Mouse (Mus musculus): ENCODE results near the gene Plin2.
A peak's percentile ranks its signal among the peaks of the same experiment; 100 is the strongest.

Plin2 gene

DNA sequence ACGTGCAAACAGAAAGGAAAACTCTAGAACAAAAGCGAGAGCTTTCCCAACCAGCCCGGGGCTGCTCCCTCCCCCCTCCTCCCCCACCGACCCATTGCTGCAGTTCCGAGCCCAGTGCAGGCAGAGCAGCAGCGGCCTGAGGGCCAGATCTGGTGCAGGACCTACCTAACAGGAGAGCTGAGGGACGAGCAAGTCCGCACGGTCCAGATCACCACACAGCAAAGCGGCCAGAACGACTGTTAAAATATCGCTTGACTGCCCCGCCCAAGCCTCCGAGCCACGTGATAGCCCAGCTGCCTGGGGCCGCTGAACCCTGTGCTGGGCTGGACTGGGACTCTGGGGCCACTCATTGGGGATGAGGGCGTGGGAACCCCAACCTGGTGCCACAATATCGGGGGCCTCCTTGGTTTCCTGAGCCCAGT is at the start of gene Plin2:
TSS of gene Plin2 (minus strand) at position 281 of the 422 bp plus-strand sequence.
- DNase-seq, result peak; percentile 28

DNA sequence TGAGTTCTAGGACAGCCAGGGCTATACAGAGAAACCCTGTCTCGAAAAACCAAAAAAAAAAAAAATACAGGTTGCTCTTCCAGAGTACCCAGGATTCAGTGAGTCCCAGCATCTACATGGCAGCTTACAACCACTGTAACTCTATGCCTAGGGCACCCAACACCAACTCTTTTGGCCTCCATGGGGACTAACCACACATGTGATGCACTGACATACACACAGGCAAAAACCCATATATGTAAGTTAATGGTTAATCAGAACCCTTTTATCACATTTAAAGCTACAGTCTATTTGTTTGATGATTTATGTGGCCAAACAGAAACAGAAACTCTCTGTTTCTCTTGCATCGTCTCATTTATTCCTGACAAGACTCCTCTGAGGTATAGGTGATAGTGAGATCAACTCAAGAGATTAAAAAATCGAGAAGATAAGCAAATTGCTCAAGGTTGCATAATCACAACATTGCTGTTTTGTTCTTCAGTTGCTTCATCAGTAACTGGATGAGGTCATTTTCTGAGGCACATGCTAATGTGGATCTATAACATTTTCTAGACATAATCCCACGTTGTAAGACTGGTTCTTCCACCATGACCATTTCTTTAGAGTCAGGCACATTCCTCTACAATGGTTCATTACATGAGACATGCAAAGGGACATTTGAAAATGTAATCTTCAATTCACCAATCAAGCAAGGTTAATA is 49.2 kb upstream of the Plin2 start:
- DNase-seq, result no peak

DNA sequence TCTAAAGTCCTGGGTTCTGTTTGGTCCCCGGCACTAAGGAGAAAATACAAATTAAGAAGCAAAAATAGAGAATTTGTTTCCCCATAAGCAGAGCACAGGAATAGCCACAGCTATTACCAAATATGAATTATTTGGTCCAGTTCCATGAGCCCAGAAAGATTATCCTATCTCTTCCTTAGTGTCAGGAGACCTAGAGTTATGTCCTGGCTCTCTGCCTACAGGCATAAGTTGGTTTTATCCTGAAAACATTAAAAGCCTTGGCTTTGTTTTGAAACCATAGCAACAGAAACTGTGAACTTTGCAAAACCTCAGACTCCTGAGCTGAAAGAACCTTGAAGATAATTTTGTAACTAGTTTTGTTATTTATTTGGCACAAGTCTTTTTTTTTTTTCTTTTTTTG is 47.3 kb upstream of the Plin2 start:
- no peak for DNase-seq

DNA sequence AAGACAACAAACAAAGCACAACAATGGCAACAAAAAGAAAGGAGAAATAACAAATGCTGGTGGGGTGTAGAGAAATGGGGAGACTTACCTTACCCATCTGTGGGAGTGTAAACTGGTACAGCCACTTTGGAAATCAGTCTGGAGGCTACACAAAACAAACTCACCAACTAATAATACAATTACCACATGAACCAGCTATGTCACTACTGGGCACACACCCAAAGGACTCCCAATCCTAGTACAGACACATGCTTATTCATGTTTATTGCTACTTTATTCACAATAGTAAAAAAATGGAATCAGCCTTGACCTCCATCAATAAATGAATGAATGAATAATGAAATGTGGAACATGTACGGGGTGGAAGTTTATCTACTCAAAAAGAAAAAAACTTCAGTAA is 45.5 kb upstream of the Plin2 start:
- no peak for DNase-seq

DNA sequence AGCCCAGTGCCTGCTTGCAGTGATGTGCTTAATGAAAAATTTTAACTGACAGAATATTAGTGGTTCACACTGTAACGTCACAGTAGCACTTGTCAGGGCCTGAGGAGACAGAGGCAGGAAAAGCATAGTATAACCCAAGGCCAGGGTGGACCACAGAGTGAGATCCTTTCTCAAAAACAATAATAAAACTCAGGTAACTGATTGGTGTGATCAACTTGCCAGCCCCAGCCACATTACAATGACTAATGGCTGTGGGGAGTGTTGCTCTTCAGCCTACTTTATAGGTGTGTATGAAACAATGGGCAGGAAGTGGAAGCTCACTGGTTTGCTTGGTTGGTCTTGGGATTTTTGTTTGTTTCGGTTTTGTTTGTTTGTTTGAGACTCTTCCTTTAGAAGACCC is 43.7 kb upstream of the Plin2 start:
- DNase-seq, result no peak

DNA sequence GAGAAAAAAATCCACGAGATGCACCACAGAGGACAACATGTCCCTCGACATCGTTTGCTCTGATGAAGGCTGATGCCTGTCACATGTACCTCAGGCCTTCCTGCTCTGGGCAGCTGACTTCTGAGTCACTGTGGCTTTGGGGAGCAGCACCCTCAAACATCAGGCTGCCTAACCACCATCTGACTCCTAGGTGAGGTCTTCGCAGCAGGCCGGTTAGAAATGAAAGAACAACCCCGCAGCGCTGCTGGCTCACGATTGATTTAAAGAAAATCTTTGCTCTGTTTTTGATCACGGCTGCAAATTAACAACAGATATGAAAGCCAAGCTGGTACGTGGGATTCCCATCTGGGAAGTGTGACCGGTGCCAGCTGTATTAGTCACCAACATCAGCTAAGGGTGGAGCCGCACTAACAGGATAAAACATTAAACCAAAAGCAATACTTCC is 42.9 kb upstream of the Plin2 start:
- DNase-seq, result peak; percentile 71

DNA sequence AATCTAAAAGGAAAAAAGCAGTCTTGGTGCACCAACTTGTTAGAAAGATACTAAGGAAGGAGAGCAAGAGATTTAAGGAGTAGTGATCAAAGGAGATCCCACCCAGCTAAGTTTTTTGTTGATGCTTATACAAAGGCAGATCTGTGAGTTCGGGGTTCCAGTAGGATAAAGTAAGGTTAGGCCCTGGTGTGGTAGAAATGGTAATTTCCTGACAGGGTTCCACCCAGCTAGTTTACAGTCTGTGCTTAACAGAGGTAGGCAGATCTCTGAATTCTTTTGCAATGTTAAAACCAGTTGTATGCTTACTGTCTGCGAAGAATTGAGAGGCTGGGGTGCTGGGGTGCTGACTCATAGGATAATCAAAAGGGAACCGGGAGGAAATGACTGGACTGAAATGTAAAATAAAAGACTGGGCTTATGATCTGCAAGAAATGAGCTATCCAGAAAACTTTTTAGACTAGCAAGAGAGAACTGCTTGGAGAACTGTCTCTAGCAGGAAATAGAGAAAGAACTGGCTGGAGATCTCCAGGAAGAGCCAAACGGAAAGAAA is 40.9 kb upstream of the Plin2 start:
- no peak for DNase-seq

DNA sequence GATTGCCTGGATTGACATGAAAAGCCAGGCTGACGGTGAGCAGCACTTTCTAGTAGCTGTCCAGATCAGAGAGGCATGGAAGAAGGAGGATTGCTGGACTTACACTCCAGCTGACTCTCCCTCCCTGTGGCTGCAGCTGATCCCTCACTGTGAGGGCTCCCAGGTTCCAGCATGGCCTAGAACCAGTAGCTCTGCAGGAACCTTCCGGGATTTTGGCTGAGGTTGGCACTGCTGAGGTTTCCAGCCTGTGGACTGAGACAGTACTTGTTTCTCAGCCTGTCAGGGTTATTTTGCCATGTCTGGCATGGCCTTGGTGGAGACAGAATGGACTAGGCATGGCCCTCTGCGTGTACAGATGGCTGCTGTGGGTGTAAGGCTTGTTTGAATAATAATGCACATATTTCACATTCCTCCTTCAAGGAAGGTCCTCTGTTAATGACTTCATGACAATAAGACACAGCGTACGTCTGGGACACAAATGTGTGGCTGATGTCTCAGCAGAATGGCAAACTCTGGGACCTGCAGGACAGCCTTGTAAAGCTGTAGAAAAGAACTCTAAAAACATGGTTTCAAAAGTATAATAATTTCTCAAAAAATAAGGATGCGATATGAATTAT is 40.3 kb upstream of the Plin2 start:
- DNase-seq, result no peak

DNA sequence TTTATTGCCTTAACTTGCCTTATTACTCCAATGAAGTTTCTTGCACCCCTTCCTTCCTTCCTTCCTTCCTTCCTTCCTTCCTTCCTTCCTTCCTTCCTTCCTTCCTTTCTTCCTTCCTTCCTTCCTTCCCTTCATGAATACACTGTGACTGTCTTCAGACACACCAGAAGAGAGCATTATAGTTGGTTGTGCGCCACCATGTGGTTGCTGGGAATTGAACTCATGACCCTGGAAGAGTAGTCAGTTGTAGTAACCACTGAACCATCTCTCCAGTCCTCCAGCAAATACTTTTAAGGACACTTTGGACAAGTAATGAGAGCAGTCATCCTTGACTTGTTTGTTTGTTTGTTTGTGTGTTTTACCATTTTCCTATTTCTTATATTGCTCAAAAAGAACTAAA is 38.9 kb upstream of the Plin2 start:
- DNase-seq, result no peak

DNA sequence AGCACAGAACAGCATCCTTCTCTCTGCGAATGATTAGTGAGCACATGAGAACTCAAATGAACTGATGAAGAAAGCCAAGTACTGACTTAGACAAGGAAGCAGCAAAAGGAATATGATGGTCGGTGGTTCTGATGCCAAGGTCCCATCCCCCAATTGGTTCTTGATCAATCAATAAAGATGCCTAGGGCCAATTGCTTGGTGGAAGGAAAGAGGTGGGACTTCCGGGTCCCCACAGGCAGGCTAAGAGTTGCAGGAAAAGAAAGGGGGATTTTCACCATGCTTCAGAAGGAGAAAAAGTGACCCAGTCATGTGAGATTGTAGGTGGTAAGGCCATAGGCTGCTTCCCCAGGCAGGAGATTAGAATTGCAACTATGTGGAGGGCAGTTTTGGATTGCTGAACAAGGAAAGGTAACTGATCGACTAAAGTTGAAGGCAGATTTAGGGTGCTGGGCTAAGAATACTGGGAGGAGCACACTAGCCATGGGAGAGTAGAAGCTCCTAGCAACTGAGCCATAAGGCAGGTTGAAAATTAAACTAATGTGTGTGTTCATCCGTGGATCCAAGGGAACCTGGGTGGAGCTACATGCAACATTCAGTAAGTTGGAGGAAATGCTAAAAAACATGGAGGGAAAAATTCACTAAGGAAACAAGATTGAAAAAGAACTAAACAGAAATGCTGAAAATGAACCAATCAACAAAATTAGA is 29.5 kb upstream of the Plin2 start:
- no peak for DNase-seq

DNA sequence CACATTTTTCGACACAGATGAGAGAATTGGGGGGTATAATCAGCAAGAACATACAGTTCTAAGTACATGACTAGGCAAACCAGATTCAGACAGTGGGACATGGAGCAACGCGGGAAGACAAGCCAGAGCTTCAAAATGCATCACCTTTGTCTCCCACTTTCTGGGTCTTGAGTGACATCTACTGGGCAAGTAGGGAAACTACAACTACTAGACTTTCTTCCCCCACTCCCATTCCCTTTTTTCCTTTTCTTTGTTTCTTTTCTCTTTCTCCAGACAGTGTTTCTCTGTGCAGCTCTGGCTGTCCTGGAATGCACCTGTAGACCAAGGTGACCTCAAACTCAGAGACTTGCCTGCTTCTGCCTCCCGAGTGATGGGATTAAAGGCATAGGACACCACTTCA is 27.0 kb upstream of the Plin2 start:
- DNase-seq, result no peak

DNA sequence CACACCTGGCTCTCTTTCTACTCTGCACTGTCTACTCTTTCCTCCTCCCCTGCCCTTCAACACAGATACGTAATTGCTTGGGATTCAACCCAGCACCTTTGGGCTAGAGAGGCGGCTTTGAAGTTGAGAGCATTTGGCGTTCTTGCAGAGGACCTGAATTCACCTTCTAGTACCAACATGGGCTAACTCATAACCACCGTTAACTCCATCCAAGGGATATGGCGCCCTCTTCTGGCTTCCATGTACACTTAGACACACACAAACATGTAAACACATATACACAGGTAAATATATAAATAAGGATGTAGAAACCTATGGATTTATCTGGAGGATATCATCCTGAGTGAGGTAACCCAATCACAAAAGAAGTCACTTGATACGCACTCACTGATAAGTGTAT is 25.2 kb upstream of the Plin2 start:
- DNase-seq, result no peak

DNA sequence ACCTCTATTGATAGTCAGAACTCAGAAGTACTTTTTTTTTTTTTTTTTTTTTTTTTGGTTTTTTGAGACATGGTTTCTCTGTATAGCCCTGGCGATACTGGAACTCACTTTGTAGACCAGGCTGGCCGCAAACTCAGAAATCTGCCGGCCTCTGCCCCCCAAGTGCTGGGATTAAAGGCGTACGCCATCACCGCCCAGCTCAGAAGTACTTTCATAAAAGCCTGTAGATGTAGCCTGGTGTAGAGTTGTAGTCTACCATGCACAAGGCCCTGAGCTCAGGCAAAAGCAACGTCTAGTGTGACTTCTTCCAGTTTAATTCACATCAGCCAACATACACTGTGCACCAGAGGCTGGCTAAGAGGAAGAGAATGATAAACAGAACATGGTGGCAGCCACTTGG is 23.1 kb upstream of the Plin2 start:
- no peak for DNase-seq

DNA sequence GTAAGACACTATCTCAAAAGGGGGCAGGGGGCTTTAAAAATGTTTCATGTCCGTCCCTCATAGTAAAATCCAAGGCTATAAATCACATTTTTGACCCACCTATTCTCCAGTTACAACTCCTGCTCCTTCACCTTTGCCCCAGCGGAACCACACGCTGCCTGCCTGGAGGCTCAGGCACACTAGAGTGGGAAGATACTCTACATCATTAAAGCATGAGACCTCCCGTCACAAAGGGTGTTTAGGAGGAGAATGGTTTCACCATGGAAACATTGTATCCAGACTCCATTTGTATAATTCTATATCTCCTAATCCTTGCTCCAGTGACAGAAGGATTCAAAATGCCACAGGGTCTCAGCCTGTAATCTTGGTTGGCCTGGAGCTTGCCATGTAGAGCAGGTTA is 21.4 kb upstream of the Plin2 start:
- DNase-seq, result no peak

DNA sequence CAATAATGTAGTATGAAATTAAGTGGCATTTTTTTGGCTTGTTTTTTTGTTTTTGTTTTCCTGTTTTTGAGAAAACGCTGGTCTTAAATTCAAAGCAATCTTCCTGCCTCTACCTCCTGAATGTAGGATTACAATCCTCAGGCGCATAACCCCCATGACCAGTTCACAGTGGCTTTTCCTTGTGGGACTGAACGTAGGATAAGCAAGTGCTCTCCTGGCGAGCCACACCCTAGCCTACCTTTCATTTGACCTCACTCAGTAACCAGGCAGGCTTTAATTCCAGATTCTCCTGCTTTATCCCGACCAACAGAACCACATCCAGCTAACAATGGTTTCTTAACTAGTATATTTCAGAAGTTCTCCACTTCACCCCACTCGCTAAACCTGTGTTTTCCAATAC is 20.9 kb upstream of the Plin2 start:
- DNase-seq, result no peak

DNA sequence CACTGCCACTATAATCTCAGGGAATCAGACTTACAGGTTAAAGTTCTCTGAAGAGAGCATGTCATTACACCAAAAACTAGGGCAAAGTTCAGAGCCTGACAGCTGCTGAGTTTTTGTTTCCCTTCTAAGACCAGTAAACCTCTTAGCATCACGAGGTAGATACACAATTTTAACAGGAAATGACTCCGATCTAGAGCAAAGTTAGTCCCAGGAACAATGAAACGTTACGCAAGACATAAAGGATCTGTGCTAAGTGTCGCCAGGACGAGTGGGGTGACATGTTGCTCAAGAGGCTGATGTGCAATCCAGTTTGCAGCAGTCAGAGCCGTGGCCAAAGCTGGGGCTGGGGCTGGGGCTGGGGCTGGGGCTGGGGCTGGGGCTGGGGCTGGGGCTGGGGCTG is 20.3 kb upstream of the Plin2 start:
- DNase-seq, result peak; percentile 52

DNA sequence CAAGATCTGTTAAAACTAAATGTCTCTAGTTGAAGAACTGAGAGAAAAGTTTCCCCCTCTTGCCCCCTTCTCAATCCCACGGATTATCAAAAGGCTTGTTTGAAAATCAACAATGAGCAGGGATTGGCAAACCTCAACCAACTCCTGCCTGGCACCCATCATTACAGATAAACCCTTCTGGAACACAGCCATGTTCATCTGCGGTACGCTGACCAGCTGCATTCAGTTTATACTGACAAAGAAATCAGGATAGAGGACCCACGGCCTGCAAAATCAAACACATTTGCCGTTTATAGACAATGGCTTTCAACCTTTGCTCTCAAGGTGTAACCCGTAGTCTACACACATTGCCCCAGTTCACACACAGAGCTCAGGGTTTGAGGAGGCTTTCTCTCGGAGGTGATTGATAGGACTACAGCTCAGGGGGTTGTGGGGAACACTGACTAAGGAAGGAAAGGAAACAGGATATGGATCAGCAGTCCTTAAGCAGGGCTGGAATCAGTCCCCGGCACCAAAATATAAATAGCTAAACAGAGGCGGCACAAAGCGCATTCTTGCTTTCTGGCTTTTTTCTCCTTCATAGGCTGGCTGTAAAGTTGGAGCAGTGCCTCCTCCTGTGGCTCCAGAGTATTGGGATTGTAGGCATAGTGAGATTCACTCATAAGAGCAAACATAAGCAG is 19.3 kb upstream of the Plin2 start:
- no peak for DNase-seq

DNA sequence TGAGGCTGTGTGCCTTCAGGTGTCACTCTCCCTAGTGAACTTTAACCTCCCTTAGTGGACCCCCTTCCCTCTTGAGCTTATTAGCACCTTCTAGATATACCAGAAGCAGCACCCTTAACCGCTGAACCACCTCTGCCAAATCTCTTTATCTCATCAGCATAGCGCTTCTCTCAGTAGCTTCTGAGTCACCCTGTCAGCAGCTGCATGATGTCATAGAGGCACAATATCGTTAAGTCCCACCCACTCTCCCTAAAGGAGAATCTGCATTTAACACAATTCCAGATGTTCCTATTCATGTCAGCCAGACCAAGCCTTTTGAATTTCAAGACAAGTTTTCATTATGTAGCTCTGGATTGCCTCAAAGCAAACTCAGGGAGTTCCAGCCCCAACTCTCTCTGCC is 16.7 kb upstream of the Plin2 start:
- DNase-seq, result no peak

DNA sequence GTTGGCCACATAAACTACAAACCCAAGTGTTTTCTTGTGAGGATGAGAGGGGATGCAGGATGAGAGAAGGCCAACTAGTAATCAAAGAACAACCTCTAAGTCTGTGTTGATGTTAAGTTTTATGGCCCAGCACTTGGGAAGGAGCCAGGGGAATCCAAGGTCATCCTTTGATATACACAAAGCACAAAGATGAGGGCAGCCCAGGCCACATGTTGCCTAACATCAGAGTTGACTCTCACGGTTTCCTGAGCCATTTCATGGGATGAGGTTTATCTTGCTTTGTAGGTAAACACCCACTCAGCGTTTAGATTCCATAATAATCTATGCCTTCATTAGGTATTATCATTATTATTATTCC is 16.1 kb upstream of the Plin2 start:
- no peak for DNase-seq

DNA sequence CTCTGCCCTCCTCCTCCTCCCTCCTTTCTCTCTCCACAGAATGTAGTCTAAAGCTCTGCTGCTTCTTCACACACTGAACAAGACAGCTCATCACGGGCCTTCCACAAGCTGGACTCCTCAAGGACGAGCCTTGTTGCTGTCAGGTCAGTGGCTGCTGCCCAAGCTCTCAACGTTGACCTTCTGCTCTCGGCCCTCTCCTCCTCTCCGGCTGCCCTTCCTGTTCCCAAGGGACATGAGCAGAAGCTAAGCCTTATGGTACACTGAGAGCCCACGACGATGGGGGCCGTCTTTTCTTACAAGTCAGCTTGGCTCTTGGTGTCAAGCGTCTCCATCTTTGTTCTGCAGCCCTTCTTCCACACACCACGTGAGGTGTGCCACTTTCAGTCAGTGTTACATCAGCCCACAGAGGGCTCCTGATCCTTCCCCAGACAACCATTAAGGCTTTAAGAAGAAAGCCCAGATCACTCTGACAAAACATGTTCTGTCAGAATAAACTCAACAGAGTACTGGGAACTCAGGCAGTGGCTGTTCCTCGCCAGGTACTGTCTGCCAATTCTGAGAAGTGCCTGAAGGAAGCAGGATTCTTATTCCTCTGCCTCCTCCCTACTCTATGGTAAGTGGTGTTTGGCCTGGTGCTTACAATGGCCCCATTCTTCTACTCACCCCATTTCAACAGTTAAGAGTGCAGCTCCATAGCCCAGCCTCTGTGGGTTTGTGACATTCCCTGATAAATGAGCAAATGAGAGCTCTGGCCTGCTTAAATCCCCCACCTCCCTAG is 15.6 kb upstream of the Plin2 start:
- DNase-seq, result no peak

DNA sequence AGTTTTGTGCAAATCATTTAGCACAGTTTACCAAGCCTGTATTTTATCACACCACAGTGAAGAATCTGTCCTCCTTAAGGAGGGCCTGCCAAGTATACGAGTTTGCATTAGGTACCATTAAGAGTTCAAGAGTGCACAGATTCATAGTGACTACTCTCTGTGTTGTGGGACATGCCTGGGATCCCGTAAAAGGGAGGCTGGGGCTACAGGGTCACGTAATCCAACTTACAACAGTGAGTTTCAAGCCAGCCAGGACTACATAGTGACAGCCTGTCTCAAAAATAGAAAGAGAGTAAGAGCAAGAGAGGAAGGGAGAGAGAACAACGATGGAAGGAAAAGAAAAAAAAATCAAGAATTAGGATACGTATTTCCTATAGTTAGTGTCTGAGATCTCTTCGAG is 14.9 kb upstream of the Plin2 start:
- DNase-seq, result no peak

DNA sequence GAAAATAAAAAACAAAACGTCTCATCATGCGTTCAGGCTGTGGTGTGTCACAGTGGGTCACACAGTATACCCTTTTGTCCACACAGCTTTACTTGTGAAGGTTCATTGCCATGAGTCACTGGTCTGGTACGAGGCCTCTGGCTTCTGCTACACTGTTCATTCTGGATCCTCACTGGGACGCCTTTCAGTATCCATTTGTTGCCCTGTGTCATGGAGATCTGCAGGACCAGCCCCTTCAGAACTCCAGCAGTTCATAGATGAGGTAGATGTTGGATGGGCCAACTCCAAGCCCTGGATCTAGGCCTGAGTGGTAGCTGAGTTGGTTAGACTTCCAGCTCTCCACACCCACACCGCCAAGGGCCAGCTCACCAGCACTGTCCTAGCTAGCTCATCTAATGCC is 13.9 kb upstream of the Plin2 start:
- peak; percentile 16 for DNase-seq

DNA sequence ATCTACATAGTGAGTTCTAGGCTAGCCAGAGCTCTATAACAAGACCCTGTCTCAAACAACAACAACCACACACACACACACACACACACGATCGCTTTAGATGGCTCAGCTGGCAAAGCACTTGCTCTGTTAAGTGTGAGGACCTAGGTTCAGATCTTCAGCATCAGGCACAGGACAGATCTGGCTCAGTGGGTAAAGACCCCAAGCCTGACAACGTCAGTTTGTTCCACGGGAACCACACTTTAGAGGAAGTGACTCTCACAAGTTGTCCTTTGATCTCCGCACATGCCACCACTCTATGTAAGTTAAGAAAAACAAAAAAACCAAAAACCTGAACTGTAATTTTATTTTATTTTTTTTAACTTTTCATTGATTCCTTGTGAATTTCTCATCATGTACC is 13.4 kb upstream of the Plin2 start:
- no peak for DNase-seq

Measured in layer of hippocampus, adult 9-11 months (tissue).